19 mouse cellular contexts compared by ENCODE assay signal in genomic region chr4:142183591-142183990, GRCm38 (mm10). TPM values are rescaled to one million over a fixed set of nuclear protein-coding genes. Genes with fewer than 3 reads are reported as not detected.
A peak's percentile ranks its signal among the peaks of the same experiment; 100 is the strongest.
DNase-seq lines count a peak whose midpoint lies in the region; ATAC-seq and TF ChIP-seq lines count a peak whose summit lies in the region.
"Had no signal": no experiment of that assay in that cellular context is flagged by ENCODE, and none has a peak within 500 bp of the region (broad histone marks: within the 10 kb centered on the region; RNA-seq: fewer than 3 reads in every experiment).

No protein-coding gene starts in this region.

- TF ChIP-seq CTCF in liver, embryonic 14.5 days (IDR thresholded peaks at IDR 0.05; ENCODE audit: low read depth) = 0 out of 2 replicates have a peak, but pooled peaks have one; percentile 10
- peak; percentile 56 for TF ChIP-seq CTCF in stomach, postnatal 0 days (IDR thresholded peaks at IDR 0.05; ENCODE audit: low read depth)

- no peak overlapping the region for H3K4me3 ChIP-seq in intestine, embryonic 15.5 days (replicated peaks)
- H3K4me3 ChIP-seq in intestine, embryonic 16.5 days (ENCODE audit: low read length) = no peak overlapping the region
- H3K4me3 ChIP-seq in liver, embryonic 14.5 days (ENCODE audit: insufficient read depth in 1 of 2, low read depth in 2 of 2, low read length in 2 of 2) = no peak overlapping the region
- no peak overlapping the region for H3K4me3 ChIP-seq in liver, embryonic 12.5 days
- no peak overlapping the region for H3K4me3 ChIP-seq in stomach, postnatal 0 days (ENCODE audit: low read depth, low read length)
- no peak overlapping the region for H3K4me3 ChIP-seq in hindbrain, embryonic 10.5 days
- H3K4me3 ChIP-seq: forebrain, embryonic 12.5 days; limb, embryonic 15.5 days; stomach, embryonic 15.5 days had no signal

- no peaks in the 10 kb centered on the region for H3K9me3 ChIP-seq in intestine, embryonic 15.5 days
- H3K9me3 ChIP-seq in intestine, embryonic 16.5 days (ENCODE audit: control insufficient read depth, low read length) = no peaks in the 10 kb centered on the region
- H3K9me3 ChIP-seq in liver, embryonic 14.5 days (ENCODE audit: control insufficient read depth, low read length) = no peaks in the 10 kb centered on the region
- no peaks in the 10 kb centered on the region for H3K9me3 ChIP-seq in liver, embryonic 12.5 days (replicated peaks)
- no peaks in the 10 kb centered on the region for H3K9me3 ChIP-seq in stomach, postnatal 0 days (ENCODE audit: control insufficient read depth, low read length)
- H3K9me3 ChIP-seq in hindbrain, embryonic 10.5 days = peaks cover 6% of the 10 kb centered on the region; the same call in 1 of the 2 replicates
- H3K9me3 ChIP-seq: forebrain, embryonic 12.5 days; limb, embryonic 15.5 days; stomach, embryonic 15.5 days had no signal

- H3K4me2 ChIP-seq in intestine, embryonic 15.5 days (replicated peaks) = no peak overlapping the region
- H3K4me2 ChIP-seq in intestine, embryonic 16.5 days (ENCODE audit: low read depth, low read length) = no peak overlapping the region
- H3K4me2 ChIP-seq in liver, embryonic 14.5 days (ENCODE audit: low read depth) = no peak overlapping the region
- H3K4me2 ChIP-seq in liver, embryonic 12.5 days = no peak overlapping the region
- H3K4me2 ChIP-seq in stomach, postnatal 0 days (replicated peaks; ENCODE audit: low read depth) = no peak overlapping the region
- H3K4me2 ChIP-seq: forebrain, embryonic 12.5 days; limb, embryonic 15.5 days; stomach, embryonic 15.5 days had no signal

- no peak for ATAC-seq in intestine, embryonic 15.5 days
- no peak for ATAC-seq in intestine, embryonic 16.5 days
- no peak for ATAC-seq in liver, embryonic 14.5 days (ENCODE audit: insufficient read depth)
- ATAC-seq in liver, embryonic 12.5 days = no peak
- no peak for ATAC-seq in stomach, postnatal 0 days (ENCODE audit: low FRiP score, low TSS enrichment)
- ATAC-seq: activated CD4-positive, CD25-positive, alpha-beta regulatory T cell, adult 4 months; liver, postnatal 0 days had no signal

- no peak overlapping the region for H3K9ac ChIP-seq in intestine, embryonic 15.5 days
- H3K9ac ChIP-seq in intestine, embryonic 16.5 days (ENCODE audit: low read depth, low read length) = no peak overlapping the region
- H3K9ac ChIP-seq in liver, embryonic 14.5 days (replicated peaks) = no peak overlapping the region
- H3K9ac ChIP-seq in liver, embryonic 12.5 days = no peak overlapping the region
- no peak overlapping the region for H3K9ac ChIP-seq in stomach, postnatal 0 days (ENCODE audit: low read length)
- H3K9ac ChIP-seq: forebrain, embryonic 12.5 days; limb, embryonic 15.5 days; liver, postnatal 0 days; stomach, embryonic 15.5 days had no signal

- no peak for TF ChIP-seq EP300 in liver, embryonic 14.5 days (IDR thresholded peaks at IDR 0.05; ENCODE audit: low read depth)
- no peak for TF ChIP-seq EP300 in stomach, postnatal 0 days (optimal IDR thresholded peaks at IDR 0.05)

- H3K27me3 ChIP-seq in intestine, embryonic 15.5 days (replicated peaks) = no peaks in the 10 kb centered on the region
- H3K27me3 ChIP-seq in intestine, embryonic 16.5 days (replicated peaks; ENCODE audit: control insufficient read depth, insufficient read depth, low read length) = no peaks in the 10 kb centered on the region
- H3K27me3 ChIP-seq in liver, embryonic 14.5 days (ENCODE audit: control insufficient read depth, insufficient read depth, low read length) = no peaks in the 10 kb centered on the region
- H3K27me3 ChIP-seq in liver, embryonic 12.5 days (replicated peaks) = no peaks in the 10 kb centered on the region
- no peaks in the 10 kb centered on the region for H3K27me3 ChIP-seq in stomach, postnatal 0 days (ENCODE audit: control insufficient read depth, insufficient read depth, low read length)
- H3K27me3 ChIP-seq in hindbrain, embryonic 10.5 days (ENCODE audit: insufficient read depth, poor library complexity, severe bottlenecking) = no peaks in the 10 kb centered on the region
- H3K27me3 ChIP-seq: forebrain, embryonic 12.5 days; limb, embryonic 15.5 days; stomach, embryonic 15.5 days had no signal

- 73% methylated on average over 1 of the region's 1 CpGs for WGBS in intestine, embryonic 15.5 days
- 86% methylated on average over 1 of the region's 1 CpGs for WGBS in intestine, embryonic 16.5 days
- WGBS in liver, embryonic 14.5 days (ENCODE audit: insufficient replicate concordance) = 52% methylated on average over 1 of the region's 1 CpGs
- WGBS in liver, embryonic 12.5 days (ENCODE audit: insufficient replicate concordance) = 44% methylated on average over 1 of the region's 1 CpGs
- 84% methylated on average over 1 of the region's 1 CpGs for WGBS in stomach, postnatal 0 days
- WGBS in hindbrain, embryonic 10.5 days = 91% methylated on average over 1 of the region's 1 CpGs

- peak overlapping the region; percentile 7; the same call in 1 of the 2 replicates for H3K27ac ChIP-seq in intestine, embryonic 15.5 days
- H3K27ac ChIP-seq in intestine, embryonic 16.5 days (ENCODE audit: low read length) = no peak overlapping the region
- H3K27ac ChIP-seq in liver, embryonic 14.5 days = no peak overlapping the region
- no peak overlapping the region for H3K27ac ChIP-seq in liver, embryonic 12.5 days
- no peak overlapping the region for H3K27ac ChIP-seq in stomach, postnatal 0 days (replicated peaks)
- no peak overlapping the region for H3K27ac ChIP-seq in hindbrain, embryonic 10.5 days
- H3K27ac ChIP-seq: forebrain, embryonic 12.5 days; limb, embryonic 15.5 days had no signal

- no peak for DNase-seq in liver, embryonic 14.5 days (ENCODE audit: low read depth in 3 of 3, low spot score in 3 of 3)
- DNase-seq in ZHBTc4 (ENCODE audit: low read depth, low spot score) = peak; percentile 47
- DNase-seq in stomach, postnatal 0 days (ENCODE audit: low spot score) = no peak
- no peak for DNase-seq in hindbrain, embryonic 10.5 days (ENCODE audit: low spot score)
- DNase-seq: adrenal gland, postnatal 14 days; B cell, adult 2 months; cerebellum, adult 11-12 months; gastrocnemius, postnatal 25 days; liver, postnatal 0 days; lung, postnatal 4 days; right cerebral cortex, postnatal 25 days; thymus, adult 2 months had no signal

- no peaks in the 10 kb centered on the region for H3K36me3 ChIP-seq in intestine, embryonic 15.5 days
- no peaks in the 10 kb centered on the region for H3K36me3 ChIP-seq in intestine, embryonic 16.5 days (ENCODE audit: control insufficient read depth, insufficient read depth, low read length)
- no peaks in the 10 kb centered on the region for H3K36me3 ChIP-seq in liver, embryonic 14.5 days (replicated peaks; ENCODE audit: control insufficient read depth, insufficient read depth, low read depth)
- H3K36me3 ChIP-seq in liver, embryonic 12.5 days = no peaks in the 10 kb centered on the region
- H3K36me3 ChIP-seq in stomach, postnatal 0 days (ENCODE audit: control insufficient read depth, insufficient read depth, low read length) = no peaks in the 10 kb centered on the region; the same call in 1 of the 2 replicates
- peaks cover 2% of the 10 kb centered on the region; the same call in 1 of the 2 replicates for H3K36me3 ChIP-seq in hindbrain, embryonic 10.5 days
- H3K36me3 ChIP-seq: forebrain, embryonic 12.5 days; limb, embryonic 15.5 days; stomach, embryonic 15.5 days had no signal

- H3K4me1 ChIP-seq in intestine, embryonic 15.5 days (replicated peaks) = peaks cover 43% of the 10 kb centered on the region
- H3K4me1 ChIP-seq in intestine, embryonic 16.5 days (ENCODE audit: control insufficient read depth, insufficient read depth, low read length) = peaks cover 57% of the 10 kb centered on the region
- H3K4me1 ChIP-seq in liver, embryonic 14.5 days (replicated peaks; ENCODE audit: control insufficient read depth in 2 of 2, insufficient read depth in 2 of 2, low read length in 1 of 2) = peaks cover 0 to 12% of the 10 kb centered on the region in 2 experiments; a peak in 1 of 4 replicates
- peaks cover 21% of the 10 kb centered on the region for H3K4me1 ChIP-seq in liver, embryonic 12.5 days
- H3K4me1 ChIP-seq in stomach, postnatal 0 days (replicated peaks; ENCODE audit: control insufficient read depth, insufficient read depth) = peaks cover 18% of the 10 kb centered on the region
- H3K4me1 ChIP-seq in hindbrain, embryonic 10.5 days (replicated peaks) = peaks cover 29% of the 10 kb centered on the region

RNA-seq across cellular contexts. Expression of gene Kazn, which starts 55.6 kb away (rescaled TPM):
- polyA plus RNA-seq in intestine, embryonic 15.5 days (2015; fragmentation: Nextera tagmentation; extraction: Ambion mirVana) = 13.6 and 14.0 TPM in 2 replicates
- polyA plus RNA-seq in intestine, embryonic 16.5 days (2015; fragmentation: Nextera tagmentation; extraction: Ambion mirVana) = 10.7 and 11.3 TPM in 2 replicates
- 0.94 and 1.5 TPM in 2 replicates for polyA plus RNA-seq in liver, embryonic 14.5 days (2012; rRNA removed)
- 0.41 and 0.53 TPM in 2 replicates for polyA plus RNA-seq in liver, embryonic 14.5 days (2014; fragmentation: Nextera tagmentation; extraction: Ambion mirVana)
- 2.1 and 2.8 TPM in 2 replicates for polyA plus RNA-seq in liver, embryonic 12.5 days (2016; fragmentation: Nextera tagmentation; extraction: Ambion mirVana)
- polyA plus RNA-seq in stomach, postnatal 0 days (2015; fragmentation: Nextera tagmentation; extraction: Ambion mirVana) = 11.4 and 13.6 TPM in 2 replicates
- 11.4 and 14.3 TPM in 2 replicates for polyA plus RNA-seq in hindbrain, embryonic 10.5 days (2016; fragmentation: Nextera tagmentation; extraction: Ambion mirVana)
- polyA plus RNA-seq: activated CD4-positive, CD25-positive, alpha-beta regulatory T cell, adult 4 months had no signal
